Mouse (Mus musculus) thymus, postnatal 36 days (tissue): ENCODE data around the gene Esrrb.

Experiments used
- DNase-seq, 2 experiments: peaks; one replicate each; pipeline ENCODE4 v3.0.0; 2022; ENCODE audit warnings: mixed read lengths in 2 of 2

Gene Esrrb

DNA sequence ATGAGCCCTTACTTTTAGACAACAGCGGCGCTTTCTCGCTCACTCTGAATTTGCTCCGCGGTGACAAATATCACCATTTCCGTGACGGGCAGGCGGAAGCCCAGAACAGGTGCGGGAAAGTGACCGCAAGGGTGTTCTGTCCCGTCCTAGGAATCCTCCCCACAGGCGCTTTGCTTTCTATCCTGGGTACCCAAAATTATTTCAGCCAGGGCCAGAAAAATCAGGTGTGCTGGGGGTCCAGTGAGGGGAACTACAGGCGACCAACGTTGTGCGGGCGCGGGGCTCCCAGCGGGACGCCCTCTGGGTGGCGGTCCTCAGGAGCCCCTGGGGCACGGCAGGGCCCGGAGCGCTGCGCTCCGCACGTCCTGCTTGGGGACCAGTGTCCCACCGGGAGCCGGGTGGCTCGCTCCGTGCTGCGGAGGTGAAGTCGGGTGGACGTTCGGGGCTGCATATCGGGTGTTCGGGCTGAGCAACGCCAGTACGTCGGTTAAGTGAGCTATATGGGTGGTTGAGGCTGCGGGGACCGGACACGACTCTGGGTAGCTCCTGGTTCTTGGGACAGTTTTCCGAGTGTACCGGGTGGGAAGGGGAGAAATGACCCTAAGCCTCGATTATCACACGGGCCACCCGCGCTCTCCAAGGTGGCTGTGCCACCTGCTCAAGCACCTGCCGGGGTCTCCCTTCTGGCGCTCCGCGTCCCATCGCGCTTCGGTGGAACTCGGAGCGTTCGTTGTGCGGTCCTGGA, 61.4 kb downstream of the Esrrb start:
- no peak for DNase-seq

- DNase-seq: no peak
These were observed 62.2 kb downstream of the Esrrb start for GRCm38 (mm10) chr12:86423102-86423501.

- DNase-seq: no peak
These were observed 66.7 kb downstream of the Esrrb start for GRCm38 (mm10) chr12:86427585-86427984.

- no peak for DNase-seq
These were observed 70.8 kb downstream of the Esrrb start for GRCm38 (mm10) chr12:86431671-86432070.

- DNase-seq: peak; percentile 36 to 38
These were observed 72.5 kb downstream of the Esrrb start for GRCm38 (mm10) chr12:86433371-86433821.

DNA sequence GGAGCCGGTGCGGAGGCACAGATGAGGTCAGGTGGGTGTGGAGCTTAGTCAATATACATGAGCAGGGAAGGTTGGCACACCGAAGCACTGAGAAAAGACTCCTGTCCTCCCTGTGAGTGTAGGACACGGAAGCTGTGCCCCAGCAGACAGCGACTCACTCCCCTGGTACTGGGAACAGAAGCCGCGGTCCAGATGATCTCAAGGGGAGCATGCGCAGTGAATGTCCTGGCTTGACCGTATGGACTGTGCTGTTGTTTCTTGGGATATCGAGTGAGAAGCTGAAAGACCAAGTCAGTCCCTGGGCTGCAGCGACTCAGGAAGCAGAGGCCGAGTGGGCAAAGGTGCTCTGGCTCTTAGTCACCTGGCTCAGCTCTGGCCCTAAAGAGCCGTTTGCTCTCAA, 74.7 kb downstream of the Esrrb start:
- no peak for DNase-seq

GRCm38 (mm10) chr12:86450848-86451247, 89.9 kb downstream of the Esrrb start:
- DNase-seq: no peak

- no peak for DNase-seq
These were observed 94.1 kb downstream of the Esrrb start for GRCm38 (mm10) chr12:86455009-86455408.

- no peak for DNase-seq
These were observed 102.0 kb downstream of the Esrrb start for GRCm38 (mm10) chr12:86462742-86463470.

- DNase-seq: no peak
These were observed 103.5 kb downstream of the Esrrb start for GRCm38 (mm10) chr12:86464385-86464784.

- DNase-seq: no peak
These were observed 105.3 kb downstream of the Esrrb start for GRCm38 (mm10) chr12:86466180-86466579.

DNA sequence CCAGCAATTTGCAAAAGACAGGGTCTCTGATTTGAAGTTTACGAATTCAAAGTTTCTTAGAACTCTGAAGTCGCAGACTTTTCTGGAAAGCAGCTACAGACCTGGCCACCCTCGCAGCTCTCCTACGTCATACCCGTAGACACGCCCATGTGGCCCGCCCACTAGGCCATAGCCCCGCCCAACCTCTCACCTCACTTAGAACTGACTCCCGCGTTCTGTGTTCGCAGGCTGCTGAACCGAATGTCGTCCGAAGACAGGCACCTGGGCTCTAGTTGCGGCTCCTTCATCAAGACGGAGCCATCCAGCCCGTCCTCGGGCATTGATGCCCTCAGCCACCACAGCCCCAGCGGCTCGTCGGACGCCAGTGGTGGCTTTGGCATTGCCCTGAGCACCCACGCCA, 109.0 kb downstream of the Esrrb start:
- no peak for DNase-seq

DNA sequence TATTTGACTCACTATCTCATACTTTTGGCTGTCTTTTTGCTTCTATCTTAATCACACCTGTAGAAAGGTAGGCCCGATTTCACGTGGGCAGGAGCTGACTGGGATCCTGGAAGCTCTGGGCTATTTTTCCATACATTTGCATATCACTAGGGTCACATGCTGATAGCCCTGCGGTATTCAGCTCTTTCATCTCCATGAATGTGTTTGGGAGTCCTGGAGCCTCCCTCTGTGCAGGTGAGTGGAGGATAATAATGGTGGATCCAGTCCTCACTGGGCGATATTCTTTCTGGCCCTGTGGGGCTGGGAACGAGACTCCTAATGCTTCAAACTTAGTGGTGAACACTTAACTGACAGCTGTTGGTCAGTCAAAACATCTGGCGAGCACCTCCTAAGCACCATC, 110.0 kb downstream of the Esrrb start:
- DNase-seq: no peak

DNA sequence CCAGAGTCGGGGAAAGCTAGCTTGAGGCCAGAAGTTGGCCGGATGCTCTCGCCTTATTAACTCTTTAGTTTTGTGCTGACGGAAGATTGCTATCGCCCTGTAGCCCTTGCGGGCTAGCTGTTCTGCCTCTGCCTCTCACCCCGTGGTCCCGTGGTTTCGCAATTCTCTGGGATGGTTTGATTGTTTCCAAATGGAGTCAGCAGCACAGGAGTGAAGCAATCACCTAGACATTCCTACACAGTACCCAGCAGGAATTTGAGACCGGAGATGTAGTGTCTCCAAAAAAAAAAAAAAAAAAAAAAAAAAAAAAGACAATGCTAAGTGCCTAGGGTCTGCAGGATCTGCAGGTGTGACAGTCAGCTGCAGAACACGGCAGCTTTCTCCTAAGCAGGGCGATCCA, 112.7 kb downstream of the Esrrb start:
- no peak for DNase-seq

DNA sequence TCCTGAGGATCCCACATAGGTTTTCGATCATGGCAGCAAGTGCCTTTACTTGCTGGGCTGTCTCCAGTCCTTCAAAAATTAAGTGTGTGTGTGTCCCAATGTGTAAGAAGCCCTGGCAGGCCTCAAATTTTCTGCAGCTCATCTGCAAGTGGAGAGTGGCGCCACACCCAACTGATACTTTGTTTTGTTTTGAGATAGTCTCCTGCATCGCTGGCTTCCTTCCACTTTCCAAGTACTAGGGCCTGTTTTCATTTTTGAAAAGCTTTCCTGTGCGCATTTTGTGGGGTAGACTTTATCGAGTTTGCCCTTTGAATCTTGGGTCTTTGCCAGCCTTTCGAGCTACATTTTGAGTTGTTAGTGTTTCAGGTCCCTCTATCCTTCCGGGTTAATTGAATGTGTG, 115.1 kb downstream of the Esrrb start:
- DNase-seq: no peak

DNA sequence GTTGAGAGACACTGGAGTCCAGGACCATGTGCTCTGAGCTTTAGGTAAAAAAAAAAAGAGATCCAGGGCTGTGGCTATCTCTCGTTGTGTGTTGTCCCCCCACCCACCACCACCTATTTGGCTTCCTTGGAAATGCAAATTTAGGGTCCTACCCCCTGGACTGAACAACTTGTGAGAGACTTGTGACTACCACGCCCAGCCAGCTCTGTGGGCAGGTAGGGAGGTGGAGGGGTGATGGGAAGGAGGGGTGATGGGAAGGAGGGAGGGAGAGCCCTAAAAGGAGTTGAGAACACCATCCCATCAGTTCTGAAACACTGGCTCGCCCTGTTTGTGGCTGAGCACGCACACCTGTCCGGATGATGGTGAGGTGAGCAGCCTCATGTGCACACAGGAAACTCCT, 118.0 kb downstream of the Esrrb start:
- no peak for DNase-seq

DNA sequence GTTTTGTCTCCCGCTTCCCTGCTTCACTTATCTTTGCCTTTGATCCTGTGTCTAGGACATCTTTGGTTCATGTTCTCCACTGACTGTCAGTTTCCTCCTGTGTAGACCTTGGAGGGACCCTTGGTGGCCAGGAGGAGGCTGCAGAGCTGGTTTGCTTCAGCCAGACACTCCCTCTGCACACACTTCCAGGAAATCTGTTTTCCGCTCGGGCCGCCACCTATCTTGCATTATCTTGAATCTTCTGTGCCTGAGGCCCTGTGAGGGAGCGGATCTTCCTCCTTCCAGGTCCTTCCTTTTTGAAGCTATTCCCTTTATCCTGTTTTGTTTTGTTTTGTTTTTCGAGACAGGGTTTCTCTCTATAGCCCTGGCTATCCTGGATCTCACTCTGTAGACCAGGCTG, 121.1 kb downstream of the Esrrb start:
- DNase-seq: no peak

DNA sequence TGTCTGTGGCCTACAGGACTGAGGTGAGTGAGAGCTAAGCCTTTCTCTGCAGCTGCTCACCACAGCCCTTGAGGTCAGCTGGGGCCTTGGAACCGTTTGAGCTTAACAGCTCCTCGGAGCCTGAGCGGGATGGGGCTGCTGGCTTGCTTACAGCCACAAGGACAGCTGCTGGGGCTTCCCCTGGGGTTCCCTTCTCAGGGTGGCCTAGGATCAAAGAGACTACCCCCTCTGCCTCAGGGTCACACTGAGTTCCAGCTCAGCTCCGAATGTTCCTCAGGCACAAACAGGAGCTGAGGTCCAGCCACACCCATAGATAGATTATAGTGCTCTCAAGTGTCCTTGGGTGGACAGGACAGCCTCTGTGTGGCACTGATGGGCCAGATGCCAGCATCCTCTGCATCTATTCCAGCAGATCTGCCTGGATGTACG, 122.5 kb downstream of the Esrrb start:
- DNase-seq: no peak

GRCm38 (mm10) chr12:86488005-86488404, 127.1 kb downstream of the Esrrb start:
- DNase-seq: no peak

DNA sequence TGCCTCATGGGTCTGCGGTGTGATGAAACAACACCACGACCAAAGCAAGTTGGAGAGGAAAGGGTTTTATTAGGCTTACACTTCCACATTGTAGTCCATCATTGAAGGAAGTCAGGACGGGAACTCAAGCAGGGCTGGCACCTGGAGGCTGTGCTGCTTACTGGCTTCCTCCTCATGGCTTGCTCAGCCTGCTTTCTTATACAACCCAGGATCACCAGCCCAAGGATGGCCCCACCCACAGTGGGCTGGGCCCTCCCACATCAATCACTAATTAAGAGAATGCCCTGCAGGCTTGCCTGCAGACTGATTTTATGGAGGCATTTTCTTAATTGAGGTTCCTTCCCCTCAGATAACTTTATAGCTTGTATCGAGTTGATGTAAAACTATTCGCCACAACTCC, 129.1 kb downstream of the Esrrb start:
- no peak for DNase-seq

- no peak for DNase-seq
These were observed 130.6 kb downstream of the Esrrb start for GRCm38 (mm10) chr12:86491500-86491899.

- DNase-seq: no peak
These were observed 131.9 kb downstream of the Esrrb start for GRCm38 (mm10) chr12:86492822-86493221.

DNA sequence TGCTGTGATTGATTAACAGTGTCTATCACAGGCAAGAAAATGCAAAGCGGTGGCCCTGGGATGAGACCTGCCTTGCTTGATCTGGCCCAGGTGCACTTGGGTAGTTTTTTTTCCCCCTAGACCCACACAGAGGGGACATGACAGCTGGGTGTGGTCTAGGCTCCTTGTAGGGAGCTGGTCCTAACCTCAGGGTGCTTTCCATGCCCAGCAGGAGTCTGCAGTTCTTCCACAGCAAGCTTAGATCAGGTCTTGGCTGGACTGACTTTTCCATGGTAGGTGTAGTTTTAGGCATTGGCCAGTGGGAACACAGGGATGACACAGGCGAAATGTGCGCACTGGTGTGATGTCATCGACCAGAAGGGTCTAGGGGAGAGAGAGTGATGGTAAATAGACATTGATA, 136.2 kb downstream of the Esrrb start:
- DNase-seq: no peak

DNA sequence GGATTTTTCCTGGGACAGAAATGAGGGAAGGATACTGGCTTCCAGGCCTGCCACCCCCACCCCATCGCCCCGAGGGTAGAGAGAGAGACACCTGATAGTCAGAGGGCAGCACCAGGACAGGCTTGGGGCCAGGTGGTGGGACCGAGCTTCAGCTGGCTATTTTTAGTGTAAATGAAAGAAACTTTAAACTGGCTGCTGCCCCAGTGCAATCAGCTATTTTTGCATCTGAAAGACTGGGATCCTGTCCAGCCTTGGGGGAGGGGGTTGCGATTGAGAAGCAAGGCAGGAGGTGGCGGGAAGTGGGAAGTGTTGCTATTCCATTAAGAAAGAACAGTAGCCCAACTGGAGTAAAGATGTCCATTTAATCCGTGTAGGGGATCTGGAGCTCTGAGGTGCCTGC, 137.8 kb downstream of the Esrrb start:
- DNase-seq: no peak
